ENCODE assay signal across 24 mouse cellular contexts in genomic region chr5:43183556-43183955, GRCm38 (mm10). TPM values are rescaled to one million over a fixed set of nuclear protein-coding genes. Genes with fewer than 3 reads are reported as not detected.
DNase-seq lines count a peak whose midpoint lies in the region; ATAC-seq and TF ChIP-seq lines count a peak whose summit lies in the region.
"Had no signal": no experiment of that assay in that cellular context is flagged by ENCODE, and none has a peak within 500 bp of the region (broad histone marks: within the 10 kb centered on the region; RNA-seq: fewer than 3 reads in every experiment).

No protein-coding gene starts in this region.

- H3K27me3 ChIP-seq in kidney, adult 2 months (replicated peaks; ENCODE audit: control insufficient read depth, insufficient read depth, low read length): no peaks in the 10 kb centered on the region
- H3K27me3 ChIP-seq in kidney, embryonic 15.5 days: no peaks in the 10 kb centered on the region
- H3K27me3 ChIP-seq in kidney, embryonic 14.5 days (ENCODE audit: control insufficient read depth, insufficient read depth, low read length): no peaks in the 10 kb centered on the region
- H3K27me3 ChIP-seq: embryonic facial prominence, embryonic 13.5 days; embryonic facial prominence, embryonic 15.5 days; forebrain, embryonic 12.5 days had no signal

- intact Hi-C loops in gastrocnemius, postnatal 36 days (cut with DNase I): no loop called here

- H3K9me3 ChIP-seq in kidney, embryonic 15.5 days (replicated peaks): no peaks in the 10 kb centered on the region
- no peaks in the 10 kb centered on the region for H3K9me3 ChIP-seq in kidney, embryonic 14.5 days (ENCODE audit: control insufficient read depth, low read length)
- H3K9me3 ChIP-seq: embryonic facial prominence, embryonic 13.5 days; embryonic facial prominence, embryonic 15.5 days; forebrain, embryonic 10.5 days; forebrain, embryonic 12.5 days had no signal

- H3K4me2 ChIP-seq in kidney, embryonic 15.5 days: no peak overlapping the region
- H3K4me2 ChIP-seq in kidney, embryonic 14.5 days (replicated peaks; ENCODE audit: low read depth, low read length): no peak overlapping the region
- H3K4me2 ChIP-seq: embryonic facial prominence, embryonic 13.5 days; embryonic facial prominence, embryonic 15.5 days; forebrain, embryonic 12.5 days had no signal

- peak; percentile 71 for DNase-seq in kidney, adult 2 months
- DNase-seq in kidney, adult 9 months: peak; percentile 61
- DNase-seq in kidney, postnatal 36 days: peak; percentile 19 to 53
- no peak for DNase-seq in kidney, postnatal 4 days
- DNase-seq in yolk sac, embryonic 10.5 days (ENCODE audit: low spot score): peak; percentile 2
- DNase-seq in gastrocnemius, postnatal 36 days: no peak
- DNase-seq: adrenal gland, adult 2 months; adrenal gland, postnatal 10 days; adrenal gland, postnatal 25 days; cerebellum, adult 11 months; cerebellum, adult 18-20 months; cerebellum, adult 8-10 months; cerebellum, adult 9-11 months; cerebellum, postnatal 14 days; cerebellum, postnatal 36 days; embryo, embryonic 11 days had no signal

- H3K4me1 ChIP-seq in kidney, adult 2 months (ENCODE audit: control insufficient read depth, insufficient read depth, low read length): no peaks in the 10 kb centered on the region; the same call in 1 of the 2 replicates
- no peaks in the 10 kb centered on the region for H3K4me1 ChIP-seq in kidney, embryonic 15.5 days
- no peaks in the 10 kb centered on the region for H3K4me1 ChIP-seq in kidney, embryonic 14.5 days (ENCODE audit: control insufficient read depth, insufficient read depth, low read length)
- H3K4me1 ChIP-seq: embryonic facial prominence, embryonic 13.5 days; embryonic facial prominence, embryonic 15.5 days; forebrain, embryonic 10.5 days; forebrain, embryonic 12.5 days had no signal

- TF ChIP-seq CTCF in kidney, adult 2 months (conservative IDR thresholded peaks at IDR 0.05; ENCODE audit: insufficient read depth, insufficient read length, low read depth, low read length): no peak

- no peak for ATAC-seq in kidney, embryonic 15.5 days (replicated peaks; ENCODE audit: low FRiP score)
- no peak for ATAC-seq in kidney, embryonic 14.5 days (ENCODE audit: low FRiP score, low TSS enrichment)
- ATAC-seq: forebrain, embryonic 14.5 days had no signal

- H3K36me3 ChIP-seq in kidney, adult 2 months (ENCODE audit: control insufficient read depth, insufficient read depth, low read length): no peaks in the 10 kb centered on the region
- no peaks in the 10 kb centered on the region for H3K36me3 ChIP-seq in kidney, embryonic 15.5 days
- H3K36me3 ChIP-seq in kidney, embryonic 14.5 days (ENCODE audit: control insufficient read depth, insufficient read depth, low read length): no peaks in the 10 kb centered on the region
- H3K36me3 ChIP-seq: embryonic facial prominence, embryonic 13.5 days; embryonic facial prominence, embryonic 15.5 days; forebrain, embryonic 10.5 days; forebrain, embryonic 12.5 days had no signal

- H3K4me3 ChIP-seq in kidney, adult 2 months (ENCODE audit: insufficient read depth, low read depth, low read length): no peak overlapping the region
- no peak overlapping the region for H3K4me3 ChIP-seq in kidney, embryonic 15.5 days (replicated peaks)
- H3K4me3 ChIP-seq in kidney, embryonic 14.5 days (ENCODE audit: low read length): no peak overlapping the region
- H3K4me3 ChIP-seq: embryonic facial prominence, embryonic 13.5 days; embryonic facial prominence, embryonic 15.5 days; erythroblast, embryonic 14.5 days; forebrain, embryonic 10.5 days; forebrain, embryonic 12.5 days had no signal

- H3K27ac ChIP-seq in kidney, adult 2 months (ENCODE audit: insufficient read depth, low read depth, low read length): no peak overlapping the region
- H3K27ac ChIP-seq in kidney, embryonic 15.5 days: no peak overlapping the region
- H3K27ac ChIP-seq in kidney, embryonic 14.5 days (ENCODE audit: low read depth, low read length): no peak overlapping the region
- H3K27ac ChIP-seq: embryonic facial prominence, embryonic 13.5 days; embryonic facial prominence, embryonic 15.5 days; forebrain, embryonic 10.5 days; forebrain, embryonic 12.5 days had no signal

- TF ChIP-seq POLR2A in kidney, adult 2 months (IDR thresholded peaks at IDR 0.05; ENCODE audit: low read depth, low read length): no peak

- H3K9ac ChIP-seq in kidney, embryonic 15.5 days: no peak overlapping the region
- H3K9ac ChIP-seq in kidney, embryonic 14.5 days (ENCODE audit: low read depth, low read length): no peak overlapping the region
- H3K9ac ChIP-seq: embryonic facial prominence, embryonic 13.5 days; embryonic facial prominence, embryonic 15.5 days; forebrain, embryonic 12.5 days had no signal

RNA-seq across cellular contexts. Expression of gene Cpeb2, which starts 49.4 kb away (rescaled TPM):
- polyA plus RNA-seq in kidney, adult 2 months (2012; rRNA removed): 5.8 and 5.9 TPM in 2 replicates
- polyA plus RNA-seq in kidney, embryonic 15.5 days (2015; fragmentation: Nextera tagmentation; extraction: Ambion mirVana): 1.4 and 1.6 TPM in 2 replicates
- polyA plus RNA-seq in kidney, embryonic 14.5 days (2014; fragmentation: Nextera tagmentation; extraction: Ambion mirVana): 0.60 and 1.1 TPM in 2 replicates
- total RNA-seq in gastrocnemius, postnatal 36 days (2021): 10 to 100 TPM in 1 of 2 experiments, 1 to 10 TPM in 1; 9.6 to 12.0 TPM

Comparison
In these comparisons a context has a peak if more than half of its experiments do, and no peak if none do; other contexts are left out.
1. DNase-seq: peak in kidney, adult 2 months (single experiment), kidney, adult 9 months (single experiment), kidney, postnatal 36 days (2 of 2) and yolk sac, embryonic 10.5 days (single experiment); none in kidney, postnatal 4 days (0 of 2) and gastrocnemius, postnatal 36 days (0 of 2).